Mouse (Mus musculus) myocyte (in vitro differentiated cells): ENCODE data around the gene Rere. TPM values are rescaled to one million over a fixed set of nuclear protein-coding genes. Genes with fewer than 3 reads are reported as not detected.
"Not testable (repeated sequence)": the region's sequence is repeated elsewhere in the genome, so short reads cannot be mapped to it uniquely, and the experiment has no call there.

Experiments used
- H3K27me3 ChIP-seq: one replicate; pipeline ENCODE4 v1.6.1; 2011; ENCODE audit not compliant: control insufficient read depth, insufficient read depth, insufficient read length
- H3K36me3 ChIP-seq: one replicate; pipeline ENCODE4 v1.6.1; 2011; ENCODE audit not compliant: control insufficient read depth, insufficient read depth
- H3K4me2 ChIP-seq: one replicate; pipeline ENCODE4 v1.6.1; 2011; ENCODE audit warnings: low read depth, control low read depth
- H3K4me3 ChIP-seq: one replicate; pipeline ENCODE4 v1.5.1; 2011; ENCODE audit warnings: mild to moderate bottlenecking, control low read depth, moderate library complexity
- H3K79me2 ChIP-seq: one replicate; pipeline ENCODE4 v1.6.1; 2011; ENCODE audit not compliant: control insufficient read depth, insufficient read depth
- H3ac ChIP-seq: one replicate; pipeline ENCODE4 v1.6.1; 2011; ENCODE audit not compliant: control insufficient read depth, insufficient read length
- CEBPB ChIP-seq: IDR thresholded peaks from 2 replicates; pipeline ENCODE4 v1.6.1; 2011; ENCODE audit warnings: mild to moderate bottlenecking, moderate library complexity; ENCODE audit not compliant: poor library complexity, insufficient read depth, severe bottlenecking
- E2F4 ChIP-seq: IDR thresholded peaks from one replicate; pipeline ENCODE4 v1.6.1; 2011; ENCODE audit warnings: mild to moderate bottlenecking, control low read depth, moderate library complexity; ENCODE audit not compliant: insufficient read depth
- MAX ChIP-seq: IDR thresholded peaks from one replicate; pipeline ENCODE4 v1.6.1; 2011; ENCODE audit warnings: low read depth, mild to moderate bottlenecking, control low read depth
- MYOD1 ChIP-seq, 3 experiments: IDR thresholded peaks; one replicate each; pipeline ENCODE4 v1.6.1; 2011; ENCODE audit warnings: control low read depth in 2 of 3, low read depth in 2 of 3, mild to moderate bottlenecking in 2 of 3, moderate library complexity in 1 of 3; ENCODE audit not compliant: insufficient read length in 2 of 3, control insufficient read depth in 1 of 3
- MYOG ChIP-seq, 3 experiments: IDR thresholded peaks; one replicate each; pipeline ENCODE4 v1.6.1; 2011; ENCODE audit warnings: control low read depth in 2 of 3, low read depth in 2 of 3, mild to moderate bottlenecking in 2 of 3; ENCODE audit not compliant: insufficient read length in 2 of 3, control insufficient read depth in 1 of 3, insufficient read depth in 1 of 3
- POLR2A ChIP-seq: IDR thresholded peaks from one replicate; pipeline ENCODE4 v1.6.1; 2011; ENCODE audit warnings: low read depth, mild to moderate bottlenecking, control low read depth, moderate library complexity; ENCODE audit not compliant: insufficient read length
- POLR2AphosphoS2 ChIP-seq: IDR thresholded peaks from one replicate; pipeline ENCODE4 v1.6.1; 2011; ENCODE audit warnings: low read depth, control low read depth; ENCODE audit not compliant: insufficient read length
- REST ChIP-seq: IDR thresholded peaks from one replicate; pipeline ENCODE4 v1.6.1; 2011; ENCODE audit warnings: mild to moderate bottlenecking, control low read depth, moderate library complexity; ENCODE audit not compliant: insufficient read depth, insufficient read length
- SRF ChIP-seq: IDR thresholded peaks from one replicate; pipeline ENCODE4 v1.6.1; 2011; ENCODE audit warnings: low read depth; ENCODE audit not compliant: control insufficient read depth, insufficient read length
- TCF12 ChIP-seq: IDR thresholded peaks from one replicate; pipeline ENCODE4 v1.6.1; 2011; ENCODE audit warnings: mild to moderate bottlenecking, control low read depth; ENCODE audit not compliant: poor library complexity, insufficient read depth, severe bottlenecking
- TCF3 ChIP-seq: IDR thresholded peaks from one replicate; pipeline ENCODE4 v1.6.1; 2011; ENCODE audit warnings: low read depth, control low read depth; ENCODE audit not compliant: insufficient read length
- USF1 ChIP-seq: IDR thresholded peaks from one replicate; pipeline ENCODE4 v1.6.1; 2011; ENCODE audit warnings: low read depth, mild to moderate bottlenecking, control low read depth, moderate library complexity
- polyA plus RNA-seq: library from polyadenylated mRNA; unstranded; fragments of >200 nt; fragmentation: generic; extraction: Trizol; gene quantifications from one replicate; pipeline ENCODE4 v1.2.1, GENCODE M21; 2012; ENCODE audit warnings: missing spikeins

The Rere gene
- polyA plus RNA-seq, 1 experiment: 34.0 TPM

DNA sequence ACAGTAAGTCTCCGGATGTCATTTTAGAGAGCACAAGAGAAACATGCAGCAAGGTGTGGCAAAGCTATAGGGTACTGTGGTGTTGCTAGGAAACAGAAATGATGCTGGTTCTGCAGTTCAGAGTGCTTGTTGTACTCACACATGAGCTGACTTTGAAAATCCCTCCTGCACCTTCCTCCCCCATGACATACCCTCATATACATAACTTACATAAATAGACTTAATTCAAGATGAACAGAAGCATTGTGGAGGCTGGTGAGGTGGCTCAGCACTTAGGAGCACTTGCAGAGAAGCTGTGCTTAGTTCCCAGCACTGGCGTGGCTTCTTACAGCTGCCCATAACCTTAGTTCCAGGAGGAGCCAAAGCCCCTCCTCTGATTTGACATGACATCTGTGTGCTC lies 228.6 kb downstream of the Rere start:
- Histone ChIP-seq H3K36me3 (peaks cover 30% of the 10 kb centered on the region), H3K79me2 (no peaks in the 10 kb centered on the region), H3K4me2 (no peak overlapping the region), H3K4me3 (no peak overlapping the region), H3K27me3 (no peaks in the 10 kb centered on the region), H3ac (no peak overlapping the region)
- TF ChIP-seq TCF12 (no peak), SRF (no peak), POLR2AphosphoS2 (no peak), MAX (no peak), CEBPB (no peak), E2F4 (no peak), TCF3 (no peak)

- H3K4me2 ChIP-seq, H3K79me2 ChIP-seq, H3K4me3 ChIP-seq, H3K27me3 ChIP-seq, H3ac ChIP-seq: not testable (repeated sequence)
- peaks cover 26% of the 10 kb centered on the region for H3K36me3 ChIP-seq
Measured at GRCm38 (mm10) chr4:150513387-150513786, 231.9 kb downstream of the Rere start.

GRCm38 (mm10) chr4:150516201-150516600 lies 234.8 kb downstream of the Rere start:
- no peaks in the 10 kb centered on the region for H3K27me3 ChIP-seq

GRCm38 (mm10) chr4:150517381-150517780 lies 235.9 kb downstream of the Rere start:
- no peak overlapping the region for H3K4me2 ChIP-seq
- H3K79me2 ChIP-seq: no peaks in the 10 kb centered on the region
- H3K36me3 ChIP-seq: peaks cover 3% of the 10 kb centered on the region
- no peaks in the 10 kb centered on the region for H3K27me3 ChIP-seq
- H3ac ChIP-seq: no peak overlapping the region
- no peak overlapping the region for H3K4me3 ChIP-seq
- TF ChIP-seq E2F4 (no peak), MYOD1 (IDR thresholded peaks at IDR 0.05; ENCODE audit: control insufficient read depth in 1 of 3, insufficient read length in 2 of 3, low read depth in 2 of 3) (peak in 1 of 3 experiments; percentile 24)

More at GRCm38 (mm10) chr4:150516201-150516600, 234.8 kb downstream of the Rere start:
- Histone ChIP-seq H3K36me3 (peaks cover 3% of the 10 kb centered on the region), H3K79me2 (no peaks in the 10 kb centered on the region), H3K4me3 (no peak overlapping the region), H3ac (no peak overlapping the region), H3K4me2 (no peak overlapping the region)
- TF ChIP-seq POLR2A (no peak), MYOD1 (IDR thresholded peaks at IDR 0.05; ENCODE audit: control insufficient read depth in 1 of 3, insufficient read length in 2 of 3, low read depth in 2 of 3) (no peak), MYOG (IDR thresholded peaks at IDR 0.05; ENCODE audit: control insufficient read depth in 1 of 3, insufficient read depth in 1 of 3, insufficient read length in 2 of 3, low read depth in 2 of 3) (no peak), TCF3 (no peak), REST (no peak), USF1 (no peak), TCF12 (no peak), MAX (no peak), POLR2AphosphoS2 (no peak)

- Histone ChIP-seq H3K79me2 (no peaks in the 10 kb centered on the region), H3ac (no peak overlapping the region), H3K36me3 (peaks cover 3% of the 10 kb centered on the region), H3K4me2 (no peak overlapping the region), H3K27me3 (no peaks in the 10 kb centered on the region), H3K4me3 (no peak overlapping the region)
- no peak for TF ChIP-seq REST
- TF ChIP-seq USF1: no peak
- TF ChIP-seq POLR2A: no peak
- no peak for TF ChIP-seq MAX
Measured at GRCm38 (mm10) chr4:150518826-150519225, 237.4 kb downstream of the Rere start.

DNA sequence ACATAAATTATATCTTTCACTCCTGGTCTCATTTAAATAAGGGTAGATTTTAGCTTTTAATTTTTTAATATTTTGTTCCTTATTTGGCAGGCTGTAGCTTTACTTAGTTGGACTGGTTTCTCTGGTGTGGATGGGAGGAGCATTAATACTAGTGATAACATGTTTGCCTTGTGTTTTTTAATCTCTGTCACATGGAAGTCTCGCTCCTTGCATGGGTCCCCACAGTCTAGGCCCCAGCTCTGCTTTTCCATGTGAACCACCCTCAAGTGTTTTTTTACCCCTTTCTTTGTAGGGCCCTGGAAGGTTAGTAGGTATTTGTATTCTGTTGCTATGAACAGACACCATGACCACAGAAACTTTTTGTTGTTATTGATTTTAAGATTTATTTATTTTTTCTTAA lies 238.6 kb downstream of the Rere start:
- Histone ChIP-seq H3K36me3 (peaks cover 3% of the 10 kb centered on the region), H3ac (no peak overlapping the region), H3K4me2 (no peak overlapping the region), H3K27me3 (no peaks in the 10 kb centered on the region), H3K79me2 (no peaks in the 10 kb centered on the region), H3K4me3 (no peak overlapping the region)
- no peak for TF ChIP-seq MAX
- TF ChIP-seq CEBPB: no peak
- TF ChIP-seq POLR2A: no peak
- no peak for TF ChIP-seq TCF3
